Mouse (Mus musculus): ENCODE results near the gene Shank2.
A peak's percentile ranks its signal among the peaks of the same experiment; 100 is the strongest.

Shank2 gene

DNA sequence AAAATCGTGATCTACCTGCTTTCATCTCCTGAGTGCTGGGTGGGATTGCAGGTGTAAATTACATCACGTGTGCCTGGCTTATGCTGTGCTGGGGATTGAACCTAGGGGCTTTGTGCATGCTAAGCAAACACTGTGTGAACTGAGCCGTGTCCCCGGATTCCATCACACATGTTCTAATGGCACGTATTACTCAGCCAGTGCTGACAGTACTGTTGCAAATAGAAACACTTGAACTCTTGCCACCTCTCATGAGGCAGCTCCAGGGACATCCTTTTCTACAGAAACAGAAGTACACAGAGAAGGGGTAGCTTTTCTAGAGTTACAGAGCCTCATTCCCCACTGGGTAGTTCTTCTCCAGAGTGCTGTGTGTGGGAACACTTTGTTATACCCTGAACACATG, 168.5 kb downstream of the Shank2 start:
- no peak for DNase-seq (ENCODE audit: low spot score in 2 of 2)

DNA sequence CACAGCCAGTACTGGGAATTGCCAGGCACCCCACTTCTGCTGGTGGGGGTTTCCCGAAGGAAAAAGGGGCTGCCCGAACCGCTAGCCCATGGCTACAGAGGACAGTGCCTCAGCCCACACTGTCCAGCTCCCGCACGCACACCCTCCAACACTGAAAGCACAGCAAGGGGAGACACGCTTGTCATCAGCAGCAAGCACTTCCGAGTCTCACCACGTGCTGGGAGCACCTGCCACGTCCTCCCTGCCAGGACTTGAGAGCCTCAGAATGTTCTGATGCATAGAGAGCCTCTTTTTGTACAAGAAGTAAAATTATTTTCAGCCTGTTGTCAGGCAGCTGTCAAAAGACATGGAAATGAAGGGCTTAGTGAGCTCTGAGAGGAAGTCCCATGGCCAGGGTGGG, 169.0 kb downstream of the Shank2 start:
- no peak for DNase-seq (ENCODE audit: low spot score in 2 of 2)

DNA sequence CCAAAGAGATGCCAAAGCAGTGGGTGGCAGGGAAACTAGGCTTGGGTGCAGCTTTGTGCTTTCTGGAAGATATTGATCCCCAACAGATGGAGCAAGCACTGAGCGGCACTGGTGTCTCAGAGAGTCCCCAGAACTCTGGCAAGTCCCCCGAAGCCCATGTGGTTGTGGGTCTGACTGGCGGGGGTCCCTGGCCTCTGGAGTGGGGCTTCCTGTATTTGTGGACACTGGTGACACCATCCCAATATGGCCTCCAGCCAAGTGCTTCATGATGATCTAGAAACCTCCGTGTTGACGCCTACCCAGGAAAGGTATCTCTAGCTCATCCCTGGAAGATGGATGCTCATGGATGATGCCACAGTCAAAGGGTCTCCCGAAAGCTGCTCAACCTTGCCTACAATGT, 172.1 kb downstream of the Shank2 start:
- no peak for DNase-seq (ENCODE audit: low spot score in 2 of 2)

DNA sequence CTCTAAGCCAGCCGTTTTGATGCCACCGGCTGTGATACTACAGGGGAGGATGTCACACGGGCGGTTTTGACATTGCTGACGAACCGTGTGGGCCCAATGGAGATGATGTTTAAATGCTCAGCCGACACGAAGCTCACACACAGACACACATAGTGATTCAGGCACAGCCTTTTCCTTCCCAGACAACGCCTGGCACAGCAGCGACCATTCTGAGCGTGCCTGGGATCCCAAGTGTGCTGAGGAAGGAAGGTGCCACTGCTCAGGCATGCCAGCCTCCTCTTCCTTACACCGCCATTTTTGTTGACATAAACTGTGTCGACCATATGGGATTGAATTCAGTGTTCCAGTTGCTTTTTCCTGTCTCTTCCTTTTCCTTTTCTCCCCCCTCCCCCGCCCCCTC, 172.6 kb downstream of the Shank2 start:
- no peak for DNase-seq (ENCODE audit: low spot score in 2 of 2)

DNA sequence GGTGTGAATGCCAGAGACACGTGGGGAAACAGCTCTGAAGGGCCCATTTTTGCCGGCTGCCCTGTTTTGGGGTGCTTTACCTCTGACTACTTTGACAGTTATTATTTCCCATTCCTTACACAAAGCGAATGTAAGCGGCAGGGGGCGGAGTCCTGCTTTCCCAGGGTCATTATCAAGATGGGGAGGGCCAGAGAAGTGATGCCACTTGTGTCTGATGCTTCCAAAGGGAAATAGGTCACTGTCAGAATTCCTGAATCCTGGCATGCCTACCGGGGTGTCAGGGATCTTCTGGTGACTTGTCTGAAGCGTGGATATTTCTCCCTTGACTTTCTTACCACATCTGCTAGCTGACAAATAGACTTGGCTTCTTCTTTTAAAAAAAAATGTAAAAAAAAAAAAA, 173.3 kb downstream of the Shank2 start:
- no peak for DNase-seq (ENCODE audit: low spot score in 2 of 2)

GRCm38 (mm10) chr7:144175481-144176233, 173.9 kb downstream of the Shank2 start:
- no peak for DNase-seq (ENCODE audit: low spot score in 2 of 2)

GRCm38 (mm10) chr7:144176234-144176730, 174.6 kb downstream of the Shank2 start:
- DNase-seq (ENCODE audit: low spot score in 2 of 2): no peak

DNA sequence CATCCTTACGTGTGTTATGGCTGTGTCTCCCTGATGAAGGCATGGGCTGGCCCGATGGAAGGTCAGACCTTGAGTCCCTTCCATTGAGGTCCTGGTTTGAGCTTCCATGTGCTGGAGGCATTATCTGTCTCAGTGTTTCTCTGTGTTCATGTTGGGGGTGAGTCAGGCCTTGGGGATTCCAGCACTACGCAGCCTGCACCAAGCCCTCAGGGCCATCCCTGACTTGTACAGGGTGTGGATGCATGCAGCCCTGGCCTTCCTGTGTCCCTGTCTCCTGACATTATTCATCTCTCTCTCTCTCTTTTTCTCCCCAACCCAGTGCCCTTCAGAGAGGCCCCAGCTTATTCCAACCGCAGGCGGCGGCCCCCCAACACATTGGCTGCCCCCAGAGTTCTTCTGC, 177.7 kb downstream of the Shank2 start:
- DNase-seq (ENCODE audit: low spot score in 2 of 2): no peak

GRCm38 (mm10) chr7:144180885-144181284, 179.2 kb downstream of the Shank2 start:
- DNase-seq (ENCODE audit: low spot score in 2 of 2): peak; percentile 9 to 39

GRCm38 (mm10) chr7:144187869-144188430, 186.2 kb downstream of the Shank2 start:
- DNase-seq (ENCODE audit: low spot score in 2 of 2): no peak

- no peak for DNase-seq (ENCODE audit: low spot score in 2 of 2)
Observed at GRCm38 (mm10) chr7:144189446-144189845, 187.7 kb downstream of the Shank2 start.

DNA sequence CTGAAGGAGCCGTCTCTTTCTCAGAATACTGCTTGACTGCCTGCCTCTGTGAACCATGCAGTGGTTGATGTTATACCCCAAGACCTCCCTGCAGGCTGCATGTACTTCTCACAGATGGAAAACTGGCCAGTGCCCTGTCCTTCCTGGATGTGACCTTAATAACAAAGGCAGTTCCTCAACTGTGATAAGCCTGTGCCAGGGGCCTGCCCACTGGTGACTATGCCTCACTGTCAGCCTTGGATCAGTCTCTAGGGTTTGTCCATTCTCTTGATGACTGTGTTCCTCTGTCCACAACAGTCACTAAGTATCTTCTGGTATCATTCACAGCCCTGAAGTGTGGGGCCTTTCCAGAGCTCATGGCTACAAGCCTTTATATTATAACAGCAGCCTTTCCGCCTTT, 196.8 kb downstream of the Shank2 start:
- no peak for DNase-seq (ENCODE audit: low spot score in 2 of 2)

GRCm38 (mm10) chr7:144202017-144202682, 200.4 kb downstream of the Shank2 start:
- no peak for DNase-seq (ENCODE audit: low spot score in 2 of 2)

DNA sequence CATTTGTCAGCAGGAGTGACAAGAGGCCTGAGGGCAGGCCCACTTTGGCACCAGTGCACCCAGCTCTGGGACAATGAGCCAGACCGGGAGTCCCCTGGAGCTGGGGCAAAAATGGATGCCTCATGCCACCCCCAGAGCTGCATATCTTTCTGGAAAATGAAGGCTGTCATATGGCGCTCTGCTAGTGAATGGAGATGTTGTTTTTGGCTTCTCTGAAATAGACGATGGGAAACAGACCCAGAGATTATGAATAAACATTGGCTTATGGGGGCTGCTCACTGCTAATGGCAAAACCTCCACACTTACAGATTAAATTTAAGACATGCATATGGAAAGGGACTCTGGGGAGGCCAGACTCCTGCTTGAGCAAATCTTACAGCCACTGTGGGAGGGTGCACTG, 202.6 kb downstream of the Shank2 start:
- DNase-seq (ENCODE audit: low spot score in 2 of 2): no peak

GRCm38 (mm10) chr7:144205161-144205560, 203.4 kb downstream of the Shank2 start:
- no peak for DNase-seq (ENCODE audit: low spot score in 2 of 2)

GRCm38 (mm10) chr7:144205837-144206236, 204.1 kb downstream of the Shank2 start:
- DNase-seq (ENCODE audit: low spot score in 2 of 2): no peak

GRCm38 (mm10) chr7:144206254-144206653, 204.5 kb downstream of the Shank2 start:
- DNase-seq (ENCODE audit: low spot score in 2 of 2): no peak

GRCm38 (mm10) chr7:144207100-144207499, 205.4 kb downstream of the Shank2 start:
- no peak for DNase-seq (ENCODE audit: low spot score in 2 of 2)

GRCm38 (mm10) chr7:144207849-144208248, 206.1 kb downstream of the Shank2 start:
- DNase-seq (ENCODE audit: low spot score in 2 of 2): peak in 1 of 2 experiments; percentile 4

GRCm38 (mm10) chr7:144208628-144209027, 206.9 kb downstream of the Shank2 start:
- DNase-seq (ENCODE audit: low spot score in 2 of 2): no peak

DNA sequence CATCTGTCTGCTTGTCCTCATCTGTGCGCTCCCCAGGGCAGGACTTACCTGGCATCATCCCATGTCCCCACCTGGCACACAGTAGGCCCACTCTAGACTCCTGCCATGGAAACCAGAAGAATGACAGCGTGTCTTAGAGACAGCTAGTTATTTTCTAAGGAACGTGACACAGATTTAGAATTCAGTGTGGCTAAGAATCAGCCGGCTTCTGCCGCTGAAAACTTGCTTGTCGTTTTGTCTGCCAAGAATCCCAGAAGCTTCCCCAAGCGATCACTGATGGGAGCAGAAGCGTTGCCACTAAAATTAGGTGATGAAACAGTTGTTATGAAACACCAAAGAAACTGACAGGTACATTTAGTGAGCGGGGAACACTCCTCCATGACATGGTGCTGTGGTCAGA, 208.8 kb downstream of the Shank2 start:
- DNase-seq (ENCODE audit: low spot score in 2 of 2): no peak

DNA sequence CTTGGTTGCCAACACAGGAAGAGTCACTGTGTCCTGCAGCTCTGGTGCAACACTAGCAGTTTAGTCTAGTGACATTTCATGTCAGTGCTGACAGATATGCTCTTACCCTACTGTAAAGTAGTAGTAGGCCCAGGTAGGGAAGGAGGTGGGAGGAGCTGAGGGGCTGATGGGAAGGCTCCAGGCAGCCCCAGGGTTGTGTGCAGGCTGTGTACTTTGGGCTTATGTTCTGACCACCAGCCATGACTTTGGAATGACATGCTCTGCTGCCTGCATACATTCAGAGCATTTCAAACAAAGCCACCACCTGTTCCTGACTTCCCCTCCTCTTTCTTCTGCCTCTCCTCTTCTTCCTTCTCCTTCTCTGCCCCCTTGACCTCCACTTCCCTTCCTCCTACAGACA, 211.0 kb downstream of the Shank2 start:
- DNase-seq (ENCODE audit: low spot score in 2 of 2): no peak

DNA sequence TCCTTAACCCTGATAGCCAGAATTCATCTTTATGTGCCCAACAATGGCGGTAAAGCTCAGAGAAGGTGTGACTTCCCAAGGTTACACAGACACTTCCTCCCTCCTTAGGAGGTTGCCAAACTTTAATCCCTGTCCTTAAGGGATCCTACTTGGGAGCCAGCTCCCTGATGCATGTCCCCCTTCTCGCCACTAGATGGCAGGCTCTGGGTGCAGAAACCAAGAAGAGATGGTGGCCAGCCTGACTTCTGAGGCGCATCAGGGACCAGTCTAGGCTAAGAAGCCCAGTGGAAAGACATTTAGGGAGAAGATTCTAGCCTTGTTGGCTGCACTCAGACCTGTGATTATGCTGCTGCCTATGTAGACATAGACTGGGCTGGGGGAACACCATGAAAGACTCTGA, 215.5 kb downstream of the Shank2 start:
- DNase-seq (ENCODE audit: low spot score in 2 of 2): peak in 1 of 2 experiments; percentile 29

Data from thymus, postnatal 10 days (tissue).